Mouse (Mus musculus) kidney, embryonic 15.5 days (tissue): ENCODE results near the gene Nrde2. TPM values are rescaled to one million over a fixed set of nuclear protein-coding genes. Genes with fewer than 3 reads are reported as not detected.
A peak's percentile ranks its signal among the peaks of the same experiment; 100 is the strongest.

Source experiments
- ATAC-seq: fragments of 200-750 bp; cut with Nextera tagmentation; replicated peaks from 2 replicates; pipeline ENCODE4 v1.8.0; 2017; ENCODE audit warnings: moderate TSS enrichment; ENCODE audit not compliant: low FRiP score
- H3K27ac ChIP-seq: fragments of 300-500 bp; sonication (generic); 2 replicates; pipeline ENCODE4 v1.5.1; 2015; ENCODE audit warnings: mild to moderate bottlenecking, inconsistent platforms
- H3K27me3 ChIP-seq: fragments of 300-500 bp; sonication (generic); 2 replicates; pipeline ENCODE4 v1.6.1; 2015; ENCODE audit warnings: inconsistent platforms
- H3K36me3 ChIP-seq: fragments of 300-500 bp; sonication (generic); 2 replicates; pipeline ENCODE4 v1.6.1; 2015; ENCODE audit warnings: inconsistent platforms
- H3K4me1 ChIP-seq: fragments of 300-500 bp; sonication (generic); 2 replicates; pipeline ENCODE4 v1.6.1; 2015; ENCODE audit warnings: inconsistent platforms
- H3K4me2 ChIP-seq: fragments of 300-500 bp; sonication (generic); 2 replicates; pipeline ENCODE4 v1.6.1; 2015; ENCODE audit warnings: moderate library complexity, mild to moderate bottlenecking, inconsistent platforms
- H3K4me3 ChIP-seq: fragments of 300-500 bp; sonication (generic); replicated peaks from 2 replicates; pipeline ENCODE4 v1.5.1; 2015; ENCODE audit warnings: mild to moderate bottlenecking, inconsistent platforms
- H3K9ac ChIP-seq: fragments of 300-500 bp; sonication (generic); 2 replicates; pipeline ENCODE4 v1.6.1; 2015; ENCODE audit warnings: mild to moderate bottlenecking, inconsistent platforms
- H3K9me3 ChIP-seq: fragments of 300-500 bp; sonication (generic); replicated peaks from 2 replicates; pipeline ENCODE4 v1.6.1; 2016; ENCODE audit warnings: inconsistent platforms
- WGBS: fragments of 180-500 bp; shearing (Covaris S2); methylation state at CpG from one replicate; pipeline ENCODE4 v1.1.7; 2015; ENCODE audit warnings: mixed read lengths; 5-methylcytosine and 5-hydroxymethylcytosine counted together
- polyA plus RNA-seq: library from polyadenylated mRNA; unstranded; fragments of >200 nt; fragmentation: Nextera tagmentation; extraction: Ambion mirVana; gene quantifications from 2 replicates; pipeline ENCODE4 v1.2.1, GENCODE M21; 2015

Nrde2 gene
- polyA plus RNA-seq, 1 experiment from 2014 or later = 18.9 TPM

- Histone ChIP-seq H3K4me3 (no peak overlapping the region), H3K4me1 (peaks cover 7% of the 10 kb centered on the region; the same call in 1 of the 2 replicates), H3K27ac (no peak overlapping the region), H3K9me3 (no peaks in the 10 kb centered on the region), H3K9ac (no peak overlapping the region), H3K27me3 (no peaks in the 10 kb centered on the region), H3K4me2 (no peak overlapping the region), H3K36me3 (peaks cover 92% of the 10 kb centered on the region)
- ATAC-seq = no peak
- 73% methylated on average over 11 of the region's 11 CpGs for WGBS
These were observed 25.0 kb downstream of the Nrde2 start for GRCm38 (mm10) chr12:100134395-100134936.

- Histone ChIP-seq H3K27me3 (no peaks in the 10 kb centered on the region), H3K4me3 (no peak overlapping the region), H3K36me3 (peaks cover 88% of the 10 kb centered on the region)
These were observed 27.8 kb downstream of the Nrde2 start for GRCm38 (mm10) chr12:100131655-100132054.

DNA sequence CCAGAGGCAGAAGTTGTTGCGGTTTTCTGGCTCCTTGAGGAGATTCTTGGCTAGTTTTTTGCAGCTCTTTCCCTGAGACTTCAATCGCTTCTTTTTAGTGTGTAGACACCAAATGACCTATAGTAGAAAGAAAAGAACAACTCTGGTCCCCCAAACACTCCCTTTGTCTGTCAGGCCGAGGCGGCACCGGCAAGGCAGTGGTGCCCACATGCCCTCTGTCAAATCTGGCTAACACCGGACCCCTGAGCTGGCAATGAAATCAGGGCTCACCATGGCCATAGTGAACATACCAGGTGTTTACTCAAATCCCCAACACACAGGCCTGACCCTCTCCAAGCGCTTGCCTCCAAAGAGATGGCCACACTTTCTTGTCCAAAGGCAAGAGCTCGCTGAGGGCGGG is 28.3 kb downstream of the Nrde2 start:
- Histone ChIP-seq H3K4me3 (no peak overlapping the region), H3K9me3 (no peaks in the 10 kb centered on the region), H3K4me1 (peaks cover 29% of the 10 kb centered on the region), H3K27me3 (no peaks in the 10 kb centered on the region), H3K27ac (no peak overlapping the region), H3K9ac (no peak overlapping the region), H3K36me3 (peaks cover 88% of the 10 kb centered on the region), H3K4me2 (no peak overlapping the region)
- no peak for ATAC-seq
- 96% methylated on average over 9 of the region's 9 CpGs for WGBS

More at GRCm38 (mm10) chr12:100131655-100132054, 27.8 kb downstream of the Nrde2 start:
- no peak overlapping the region for H3K4me2 ChIP-seq
- no peak overlapping the region for H3K9ac ChIP-seq
- no peaks in the 10 kb centered on the region for H3K9me3 ChIP-seq
- 54% methylated on average over 8 of the region's 8 CpGs for WGBS
- H3K27ac ChIP-seq = no peak overlapping the region
- no peak for ATAC-seq
- peaks cover 29% of the 10 kb centered on the region for H3K4me1 ChIP-seq

- Histone ChIP-seq H3K9me3 (no peaks in the 10 kb centered on the region), H3K4me2 (no peak overlapping the region), H3K4me1 (peaks cover 29% of the 10 kb centered on the region), H3K27ac (peak overlapping the region; percentile 82), H3K4me3 (no peak overlapping the region), H3K36me3 (peaks cover 91% of the 10 kb centered on the region), H3K9ac (no peak overlapping the region), H3K27me3 (no peaks in the 10 kb centered on the region)
- 58% methylated on average over 8 of the region's 8 CpGs for WGBS
- ATAC-seq = no peak
These were observed 30.5 kb downstream of the Nrde2 start for GRCm38 (mm10) chr12:100128961-100129360.

DNA sequence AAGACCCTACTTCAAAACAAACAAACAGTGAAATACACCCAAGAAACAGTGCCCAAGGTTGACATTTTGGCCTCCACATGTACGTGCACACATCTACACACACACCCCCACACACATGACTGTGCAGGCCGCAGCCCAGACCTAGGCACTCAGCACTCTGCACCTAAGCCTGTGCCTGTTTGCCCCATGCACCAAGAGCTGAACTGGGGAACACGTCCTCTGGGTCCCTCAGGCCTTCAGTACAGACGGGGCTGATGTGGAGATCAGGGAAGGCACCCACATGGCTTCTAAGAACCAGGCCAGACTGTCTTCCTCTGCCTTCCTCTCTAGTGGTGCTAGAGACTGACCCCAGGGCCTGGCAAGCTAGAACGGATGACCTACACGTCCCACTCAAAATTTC is 30.9 kb downstream of the Nrde2 start:
- whole genome bisulfite sequencing = 54% methylated on average over 6 of the region's 6 CpGs

DNA sequence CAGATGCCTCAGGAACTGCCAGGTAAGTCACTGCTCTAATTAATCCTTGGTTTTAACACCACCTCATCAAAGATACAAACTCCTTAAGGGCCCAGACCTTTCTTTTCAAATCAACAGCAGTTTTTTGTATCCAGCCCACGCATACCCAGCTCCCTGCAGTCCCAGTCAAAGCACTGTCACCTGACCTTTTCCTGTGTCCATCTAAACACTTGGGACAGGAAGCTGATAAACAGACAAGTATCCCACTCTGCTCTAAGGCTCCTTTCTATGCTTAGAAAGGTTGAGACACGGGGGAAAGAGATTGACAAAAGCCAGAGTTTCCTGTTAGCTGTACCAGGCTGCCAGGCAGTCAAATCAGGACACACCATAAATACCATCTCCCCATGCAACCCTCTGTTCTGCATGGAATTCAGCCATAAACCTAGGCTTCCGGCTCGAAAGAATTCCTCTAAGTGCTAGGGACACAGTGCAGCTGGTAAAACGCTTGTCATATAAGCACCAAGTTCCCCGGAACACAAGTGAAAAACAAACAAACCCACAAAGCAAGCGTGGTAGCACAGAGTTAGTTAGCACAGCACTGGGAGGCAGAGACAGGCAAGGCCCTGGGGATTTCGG is 31.5 kb downstream of the Nrde2 start:
- 28% methylated on average over 8 of the region's 8 CpGs for WGBS
- no peak for ATAC-seq
- Histone ChIP-seq H3K27ac (peak overlapping the region; percentile 82), H3K9me3 (no peaks in the 10 kb centered on the region), H3K27me3 (no peaks in the 10 kb centered on the region), H3K4me3 (no peak overlapping the region), H3K4me2 (no peak overlapping the region), H3K9ac (no peak overlapping the region), H3K4me1 (peaks cover 29% of the 10 kb centered on the region), H3K36me3 (peaks cover 91% of the 10 kb centered on the region)

More for the DNA sequence above, 30.9 kb downstream of the Nrde2 start:
- Histone ChIP-seq H3K9ac (no peak overlapping the region), H3K4me1 (peaks cover 29% of the 10 kb centered on the region), H3K27me3 (no peaks in the 10 kb centered on the region), H3K27ac (peak overlapping the region; percentile 82), H3K36me3 (peaks cover 91% of the 10 kb centered on the region), H3K4me2 (no peak overlapping the region), H3K4me3 (no peak overlapping the region), H3K9me3 (no peaks in the 10 kb centered on the region)
- ATAC-seq = no peak

GRCm38 (mm10) chr12:100126968-100127865 is 32.2 kb downstream of the Nrde2 start:
- Histone ChIP-seq H3K27me3 (no peaks in the 10 kb centered on the region), H3K36me3 (peaks cover 91% of the 10 kb centered on the region), H3K9ac (no peak overlapping the region), H3K4me1 (peaks cover 29% of the 10 kb centered on the region), H3K27ac (peak overlapping the region; percentile 82), H3K9me3 (no peaks in the 10 kb centered on the region), H3K4me3 (no peak overlapping the region), H3K4me2 (no peak overlapping the region)
- 67% methylated on average over 17 of the region's 17 CpGs for WGBS
- ATAC-seq = no peak

DNA sequence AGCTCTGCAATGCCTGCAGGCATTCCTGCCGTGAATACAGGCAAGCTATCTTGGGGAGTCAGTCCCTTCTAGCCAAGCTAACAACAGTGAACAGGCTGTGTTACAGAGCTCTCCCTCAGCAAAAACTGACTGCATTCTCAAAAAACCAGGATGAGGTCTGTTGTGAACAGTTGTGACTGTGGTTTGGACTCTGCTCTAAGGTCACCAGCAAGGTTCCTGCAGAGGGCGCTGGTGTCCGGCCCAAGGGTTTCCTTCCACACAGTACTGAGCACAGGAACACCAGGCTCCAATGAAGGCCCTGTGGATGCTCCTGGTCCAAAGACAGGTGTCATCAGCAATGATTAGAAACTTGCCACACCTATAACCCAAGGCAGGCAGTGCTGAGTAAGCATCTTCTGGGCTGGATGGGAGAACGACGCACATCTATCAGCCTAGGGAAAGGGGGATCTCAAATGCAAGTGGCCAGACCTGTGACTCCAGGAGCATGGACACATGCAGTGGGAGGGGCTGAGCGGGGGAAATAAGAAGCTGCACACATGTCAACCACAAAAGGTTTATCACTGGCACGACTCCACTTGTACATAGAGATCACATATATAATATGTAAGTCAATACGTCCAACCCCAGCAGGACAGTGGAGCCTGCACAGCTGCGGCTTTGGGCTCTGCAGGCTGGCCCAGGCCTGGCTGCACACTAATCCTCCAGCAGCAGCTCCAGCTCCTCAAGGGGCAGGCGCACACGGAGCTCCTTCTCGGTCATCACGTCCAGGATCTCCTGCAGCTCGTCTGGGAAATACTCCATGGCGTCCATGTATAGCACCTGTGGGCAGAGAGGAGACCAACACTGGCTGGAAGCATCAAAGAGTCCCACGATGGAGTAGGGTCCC is 34.3 kb downstream of the Nrde2 start:
- Histone ChIP-seq H3K4me3 (no peak overlapping the region), H3K4me1 (peaks cover 29% of the 10 kb centered on the region), H3K9ac (no peak overlapping the region), H3K36me3 (peaks cover 93% of the 10 kb centered on the region), H3K9me3 (no peaks in the 10 kb centered on the region), H3K4me2 (no peak overlapping the region), H3K27ac (no peak overlapping the region), H3K27me3 (no peaks in the 10 kb centered on the region)
- 85% methylated on average over 16 of the region's 16 CpGs for WGBS
- 0 out of 2 replicates have a peak, but pooled peaks have one; percentile 16 for ATAC-seq

- Histone ChIP-seq H3K36me3 (peaks cover 93% of the 10 kb centered on the region), H3K4me1 (peaks cover 13% of the 10 kb centered on the region), H3K27ac (no peak overlapping the region), H3K4me3 (no peak overlapping the region), H3K27me3 (no peaks in the 10 kb centered on the region), H3K9ac (no peak overlapping the region), H3K9me3 (no peaks in the 10 kb centered on the region), H3K4me2 (no peak overlapping the region)
- 84% methylated on average over 9 of the region's 9 CpGs for WGBS
- ATAC-seq = no peak
These were observed 36.0 kb downstream of the Nrde2 start for GRCm38 (mm10) chr12:100123476-100123875.

GRCm38 (mm10) chr12:100122921-100123381 is 36.5 kb downstream of the Nrde2 start:
- H3K36me3 ChIP-seq = peaks cover 96% of the 10 kb centered on the region
- H3K9ac ChIP-seq = no peak overlapping the region
- H3K27me3 ChIP-seq = no peaks in the 10 kb centered on the region
- WGBS = 90% methylated on average over 7 of the region's 7 CpGs
- no peaks in the 10 kb centered on the region for H3K9me3 ChIP-seq
- no peak overlapping the region for H3K4me3 ChIP-seq
- H3K27ac ChIP-seq = no peak overlapping the region
- peaks cover 8% of the 10 kb centered on the region for H3K4me1 ChIP-seq
- H3K4me2 ChIP-seq = no peak overlapping the region
- no peak for ATAC-seq

DNA sequence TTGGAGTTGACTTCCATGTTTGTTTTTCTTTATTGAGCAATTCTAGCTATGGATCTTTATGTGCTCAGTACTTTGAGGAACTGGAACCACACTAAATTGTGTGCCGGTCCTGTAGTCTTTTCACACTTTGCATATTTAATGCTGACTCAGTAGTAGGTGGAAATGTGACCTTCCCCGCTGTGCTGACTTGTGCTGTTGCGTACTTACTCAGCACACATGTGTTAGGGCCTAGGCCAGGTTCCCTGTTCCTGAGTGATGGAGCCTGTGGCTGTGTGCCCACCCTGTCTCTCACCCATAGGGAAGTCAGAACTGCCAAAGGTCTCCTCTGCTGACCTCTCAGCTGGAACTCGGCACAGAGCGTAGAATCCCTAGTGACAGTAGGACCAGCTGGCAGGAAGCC is 43.5 kb downstream of the Nrde2 start:
- H3K27me3 ChIP-seq = no peaks in the 10 kb centered on the region
- no peaks in the 10 kb centered on the region for H3K9me3 ChIP-seq
- ATAC-seq = no peak
- H3K4me3 ChIP-seq = no peak overlapping the region
- H3K27ac ChIP-seq = no peak overlapping the region
- H3K36me3 ChIP-seq = peaks cover 90% of the 10 kb centered on the region
- H3K4me1 ChIP-seq = peaks cover 9% of the 10 kb centered on the region
- WGBS = 87% methylated on average over 5 of the region's 5 CpGs
- no peak overlapping the region for H3K4me2 ChIP-seq
- no peak overlapping the region for H3K9ac ChIP-seq
